Mouse (Mus musculus) midbrain, postnatal 0 days (tissue): ENCODE results near the gene Igsf8. TPM values are rescaled to one million over a fixed set of nuclear protein-coding genes. Genes with fewer than 3 reads are reported as not detected.

Source experiments
- ATAC-seq: fragments of 200-750 bp; cut with Nextera tagmentation; 2 replicates; pipeline ENCODE4 v1.8.0; 2017; ENCODE audit warnings: moderate number of reproducible peaks, mild to moderate bottlenecking, moderate TSS enrichment, moderate library complexity; ENCODE audit not compliant: low FRiP score
- DNase-seq: peaks from one replicate; pipeline ENCODE4 v3.0.0-alpha.2; 2015; ENCODE audit warnings: low spot score
- H3K27ac ChIP-seq: fragments of 300-500 bp; sonication (generic); 2 replicates; pipeline ENCODE4 v1.5.1; 2014; ENCODE audit warnings: low read depth, mild to moderate bottlenecking, low read length, mixed read lengths
- H3K27me3 ChIP-seq: fragments of 300-500 bp; sonication (generic); 2 replicates; pipeline ENCODE4 v1.6.1; 2014; ENCODE audit warnings: low read length, control low read depth, mixed read lengths; ENCODE audit not compliant: insufficient read depth
- H3K36me3 ChIP-seq: fragments of 300-500 bp; sonication (generic); 2 replicates; pipeline ENCODE4 v1.6.1; 2014; ENCODE audit warnings: low read length, control low read depth, mixed read lengths; ENCODE audit not compliant: insufficient read depth
- H3K4me1 ChIP-seq: fragments of 300-500 bp; sonication (generic); 2 replicates; pipeline ENCODE4 v1.6.1; 2014; ENCODE audit warnings: mild to moderate bottlenecking, control low read depth, antibody characterized with exemption, low read length, mixed read lengths; ENCODE audit not compliant: insufficient read depth
- H3K4me2 ChIP-seq: fragments of 300-500 bp; sonication (generic); 2 replicates; pipeline ENCODE4 v1.6.1; 2014; ENCODE audit warnings: low read depth, mild to moderate bottlenecking, low read length, mixed read lengths; ENCODE audit not compliant: poor library complexity, severe bottlenecking
- H3K4me3 ChIP-seq: fragments of 300-500 bp; sonication (generic); 2 replicates; pipeline ENCODE4 v1.5.1; 2014; ENCODE audit warnings: low read depth, mild to moderate bottlenecking, low read length, moderate library complexity
- H3K9ac ChIP-seq: fragments of 300-500 bp; sonication (generic); replicated peaks from 2 replicates; pipeline ENCODE4 v1.6.1; 2014; ENCODE audit warnings: mild to moderate bottlenecking, low read length, moderate library complexity, mixed read lengths; ENCODE audit not compliant: poor library complexity, severe bottlenecking
- H3K9me3 ChIP-seq: fragments of 300-500 bp; sonication (generic); 2 replicates; pipeline ENCODE4 v1.6.1; 2016; ENCODE audit warnings: low read length, control low read depth
- CTCF ChIP-seq: IDR thresholded peaks from 2 replicates; pipeline ENCODE4 v1.5.1; 2016; ENCODE audit warnings: antibody characterized with exemption, mild to moderate bottlenecking
- WGBS: fragments of 180-500 bp; shearing (Covaris S2); extraction: QIAGEN DNeasy Blood & Tissue Kit; methylation state at CpG from one replicate; pipeline ENCODE4 v1.1.7; 2014; 5-methylcytosine and 5-hydroxymethylcytosine counted together
- polyA plus RNA-seq: library from polyadenylated mRNA; unstranded; fragments of >200 nt; fragmentation: Nextera tagmentation; extraction: Ambion mirVana; gene quantifications from 2 replicates; pipeline ENCODE4 v1.2.1, GENCODE M21; 2015
- total RNA-seq: library from RNA; depleted of rRNA; stranded (reverse); fragments of >200 nt; gene quantifications from 2 replicates; pipeline ENCODE4 v1.2.3, GENCODE M21; 2014; rRNA removed

The Igsf8 gene
- total and polyA plus RNA-seq, 2 experiments from 2014 or later: 79.6 to 114 TPM

DNA sequence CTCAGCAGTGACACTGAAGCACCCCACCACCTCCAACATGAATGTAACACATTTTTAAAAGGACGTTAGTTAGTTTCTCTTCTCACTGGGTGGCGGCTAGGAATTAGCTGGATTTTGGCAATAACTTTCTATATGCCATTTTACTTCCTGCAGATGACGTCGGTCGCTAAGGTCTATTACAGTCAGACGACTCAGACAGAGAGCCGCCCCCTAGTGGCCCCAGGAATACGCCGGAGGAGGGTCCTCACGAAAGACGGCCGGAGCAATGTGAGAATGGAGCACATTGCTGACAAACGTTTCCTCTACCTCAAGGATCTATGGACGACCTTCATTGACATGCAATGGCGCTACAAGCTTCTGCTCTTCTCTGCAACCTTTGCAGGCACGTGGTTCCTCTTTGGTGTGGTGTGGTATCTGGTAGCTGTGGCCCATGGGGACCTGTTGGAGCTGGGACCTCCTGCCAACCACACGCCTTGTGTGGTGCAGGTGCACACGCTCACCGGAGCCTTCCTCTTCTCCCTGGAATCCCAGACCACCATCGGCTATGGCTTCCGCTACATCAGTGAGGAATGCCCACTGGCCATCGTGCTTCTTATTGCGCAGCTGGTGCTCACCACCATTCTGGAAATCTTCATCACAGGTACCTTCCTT lies 107.5 kb downstream of the Igsf8 start:
- Histone ChIP-seq H3K36me3 (no peaks in the 10 kb centered on the region), H3K9ac (no peak overlapping the region), H3K4me3 (no peak overlapping the region), H3K4me1 (no peaks in the 10 kb centered on the region), H3K27me3 (no peaks in the 10 kb centered on the region), H3K27ac (no peak overlapping the region), H3K9me3 (no peaks in the 10 kb centered on the region), H3K4me2 (peak overlapping the region; percentile 7; the same call in 1 of the 2 replicates)
- TF ChIP-seq CTCF: peak; percentile 74
- ATAC-seq (peak; percentile 65), DNase-seq (peak; percentile 58)
- WGBS: 31% methylated on average over 23 of the region's 23 CpGs

Other genes with a start within 250 kb of the Igsf8 start
- 85.8 and 115 TPM in 2 replicates for gene Vangl2, start 233.2 kb upstream of the Igsf8 start, total RNA-seq
- 43.1 and 44.2 TPM in 2 replicates for gene Vangl2, start 233.2 kb upstream of the Igsf8 start, polyA plus RNA-seq
- 0.38 and 3.6 TPM in 2 replicates for gene Nhlh1, start 204.1 kb upstream of the Igsf8 start, total RNA-seq
- gene Nhlh1, start 204.1 kb upstream of the Igsf8 start, polyA plus RNA-seq: 0.12 TPM in 1 of 2 replicates, not detected in the other
- gene Copa, start 179.1 kb upstream of the Igsf8 start, total RNA-seq: 207 and 225 TPM in 2 replicates
- 149 and 155 TPM in 2 replicates for gene Copa, start 179.1 kb upstream of the Igsf8 start, polyA plus RNA-seq
- gene Ncstn, start 178.8 kb upstream of the Igsf8 start, total RNA-seq: 70.3 and 78.7 TPM in 2 replicates
- 93.3 and 93.7 TPM in 2 replicates for gene Ncstn, start 178.8 kb upstream of the Igsf8 start, polyA plus RNA-seq
- 154 and 200 TPM in 2 replicates for gene Pex19, start 134.9 kb upstream of the Igsf8 start, total RNA-seq
- gene Pex19, start 134.9 kb upstream of the Igsf8 start, polyA plus RNA-seq: 140 and 146 TPM in 2 replicates
- 64.6 and 72.8 TPM in 2 replicates for gene Dcaf8, start 113.6 kb upstream of the Igsf8 start, total RNA-seq
- gene Dcaf8, start 113.6 kb upstream of the Igsf8 start, polyA plus RNA-seq: 66.8 and 67.6 TPM in 2 replicates
- gene Pea15a, start 54.8 kb upstream of the Igsf8 start, total RNA-seq: 311 and 342 TPM in 2 replicates
- 501 and 555 TPM in 2 replicates for gene Pea15a, start 54.8 kb upstream of the Igsf8 start, polyA plus RNA-seq
- gene Casq1, start 41.8 kb upstream of the Igsf8 start, total RNA-seq: 0.99 TPM in 1 of 2 replicates, not detected in the other
- gene Casq1, start 41.8 kb upstream of the Igsf8 start, polyA plus RNA-seq: 1.3 and 2.2 TPM in 2 replicates
- gene Atp1a4, start 3.2 kb upstream of the Igsf8 start, total RNA-seq: 0.05 and 0.14 TPM in 2 replicates
- 0.05 TPM in 1 of 2 replicates, not detected in the other for gene Atp1a4, start 3.2 kb upstream of the Igsf8 start, polyA plus RNA-seq
- 398 and 409 TPM in 2 replicates for gene Atp1a2, start 36.4 kb downstream of the Igsf8 start, total RNA-seq
- gene Atp1a2, start 36.4 kb downstream of the Igsf8 start, polyA plus RNA-seq: 94.4 and 100 TPM in 2 replicates
- 13.9 and 14.1 TPM in 2 replicates for gene Kcnj9, start 67.7 kb downstream of the Igsf8 start, total RNA-seq
- 5.8 and 6.7 TPM in 2 replicates for gene Kcnj9, start 67.7 kb downstream of the Igsf8 start, polyA plus RNA-seq
- gene Kcnj10, start 79.6 kb downstream of the Igsf8 start, total RNA-seq: 6.1 and 6.6 TPM in 2 replicates
- gene Kcnj10, start 79.6 kb downstream of the Igsf8 start, polyA plus RNA-seq: 3.6 and 3.9 TPM in 2 replicates
- 11.5 and 16.4 TPM in 2 replicates for gene Pigm, start 114.9 kb downstream of the Igsf8 start, total RNA-seq
- 2.2 and 2.6 TPM in 2 replicates for gene Pigm, start 114.9 kb downstream of the Igsf8 start, polyA plus RNA-seq
- 0.19 and 0.38 TPM in 2 replicates for gene Slamf9, start 213.7 kb downstream of the Igsf8 start, total RNA-seq
- gene Slamf9, start 213.7 kb downstream of the Igsf8 start, polyA plus RNA-seq: 0.20 and 0.29 TPM in 2 replicates
- 40.6 and 53.9 TPM in 2 replicates for gene Igsf9, start 220.1 kb downstream of the Igsf8 start, total RNA-seq
- gene Igsf9, start 220.1 kb downstream of the Igsf8 start, polyA plus RNA-seq: 25.0 and 29.0 TPM in 2 replicates
- gene Tagln2, start 238.4 kb downstream of the Igsf8 start, total RNA-seq: 36.3 and 41.6 TPM in 2 replicates
- gene Tagln2, start 238.4 kb downstream of the Igsf8 start, polyA plus RNA-seq: 36.7 and 41.8 TPM in 2 replicates